Mouse (Mus musculus) testis, adult 2 months (tissue): ENCODE data around the gene Slc25a27.

Source experiments
- CTCF ChIP-seq: fragments of 200-500 bp; IDR thresholded peaks from 2 replicates; pipeline ENCODE4 v1.5.1; 2012; ENCODE audit warnings: low read depth, mild to moderate bottlenecking, inconsistent platforms, low read length, moderate library complexity; ENCODE audit not compliant: control insufficient read depth, insufficient read depth, insufficient replicate concordance
- POLR2A ChIP-seq: fragments of 200-500 bp; IDR thresholded peaks from 2 replicates; pipeline ENCODE4 v1.6.1; 2012; ENCODE audit warnings: low read depth, mild to moderate bottlenecking, inconsistent platforms, low read length, moderate library complexity; ENCODE audit not compliant: control insufficient read depth

DNA sequence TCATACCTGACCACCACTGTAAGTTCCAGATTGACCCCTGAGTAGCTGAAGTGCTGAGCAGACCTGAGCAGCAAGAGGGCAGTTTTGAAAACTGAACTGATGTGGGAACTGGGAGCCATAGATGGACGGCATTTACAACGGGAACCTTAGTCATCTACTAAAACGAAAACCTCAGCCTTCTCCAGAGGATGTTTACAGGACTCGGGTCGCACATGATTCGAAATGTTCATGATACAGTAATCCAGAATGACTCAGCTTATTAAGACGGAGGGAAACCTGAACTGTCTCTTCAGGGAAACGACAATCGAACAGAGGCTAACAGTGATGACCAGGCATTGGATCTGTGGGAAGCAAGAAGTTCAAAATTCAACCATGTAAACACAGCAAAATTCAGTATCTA, 47.9 kb downstream of the Slc25a27 start:
- TF ChIP-seq CTCF (no peak), POLR2A (no peak)
